Mouse (Mus musculus): ENCODE results near the gene Skp1a. TPM values are rescaled to one million over a fixed set of nuclear protein-coding genes. Genes with fewer than 3 reads are reported as not detected.
A peak's percentile ranks its signal among the peaks of the same experiment; 100 is the strongest.

Gene Skp1a
- polyA plus RNA-seq, 1 experiment from 2014 or later: 1,103 TPM

GRCm38 (mm10) chr11:52260878-52261277 lies 29.1 kb downstream of the Skp1a start:
- H3K4me2 ChIP-seq: no peak overlapping the region
- H3K4me1 ChIP-seq (replicated peaks): peaks cover 9% of the 10 kb centered on the region
- no peak overlapping the region for H3K27ac ChIP-seq
- 55% methylated on average over 4 of the region's 4 CpGs for WGBS
- H3K9ac ChIP-seq: no peak overlapping the region
- ATAC-seq (ENCODE audit: low FRiP score): no peak
- H3K36me3 ChIP-seq: 0 out of 2 replicates have a peak, but pooled peaks cover 4% of the 10 kb centered on the region
- no peak overlapping the region for H3K4me3 ChIP-seq
- no peaks in the 10 kb centered on the region for H3K27me3 ChIP-seq
- H3K9me3 ChIP-seq: no peaks in the 10 kb centered on the region

GRCm38 (mm10) chr11:52261937-52262336 lies 30.1 kb downstream of the Skp1a start:
- Histone ChIP-seq H3K27me3 (no peaks in the 10 kb centered on the region), H3K9ac (no peak overlapping the region), H3K4me2 (no peak overlapping the region), H3K9me3 (no peaks in the 10 kb centered on the region), H3K4me3 (no peak overlapping the region), H3K27ac (no peak overlapping the region), H3K36me3 (no peaks in the 10 kb centered on the region), H3K4me1 (replicated peaks) (peaks cover 17% of the 10 kb centered on the region)
- WGBS: 66% methylated on average over 5 of the region's 5 CpGs
- no peak for ATAC-seq (ENCODE audit: low FRiP score)

GRCm38 (mm10) chr11:52262338-52262737 lies 30.5 kb downstream of the Skp1a start:
- Histone ChIP-seq H3K4me1 (replicated peaks) (peaks cover 17% of the 10 kb centered on the region), H3K36me3 (no peaks in the 10 kb centered on the region), H3K27ac (no peak overlapping the region), H3K9ac (no peak overlapping the region), H3K9me3 (no peaks in the 10 kb centered on the region), H3K4me3 (no peak overlapping the region), H3K27me3 (no peaks in the 10 kb centered on the region), H3K4me2 (no peak overlapping the region)
- WGBS: 96% methylated on average over 11 of the region's 11 CpGs
- ATAC-seq (ENCODE audit: low FRiP score): no peak

GRCm38 (mm10) chr11:52264871-52265270 lies 33.1 kb downstream of the Skp1a start:
- Histone ChIP-seq H3K4me3 (no peak overlapping the region), H3K4me2 (no peak overlapping the region), H3K9ac (0 out of 2 replicates have a peak overlapping the region, but pooled peaks have one; percentile 9), H3K9me3 (no peaks in the 10 kb centered on the region), H3K36me3 (no peaks in the 10 kb centered on the region), H3K4me1 (replicated peaks) (peaks cover 20% of the 10 kb centered on the region), H3K27ac (no peak overlapping the region), H3K27me3 (no peaks in the 10 kb centered on the region)
- ATAC-seq (ENCODE audit: low FRiP score): no peak
- 81% methylated on average over 7 of the region's 7 CpGs for WGBS

- ATAC-seq (ENCODE audit: low FRiP score): no peak
- H3K4me3 ChIP-seq: no peak overlapping the region
- H3K27ac ChIP-seq: peak overlapping the region; percentile 32; the same call in 1 of the 2 replicates
- no peaks in the 10 kb centered on the region for H3K9me3 ChIP-seq
- peak overlapping the region; percentile 9; the same call in 1 of the 2 replicates for H3K9ac ChIP-seq
- no peaks in the 10 kb centered on the region for H3K36me3 ChIP-seq
- peaks cover 20% of the 10 kb centered on the region for H3K4me1 ChIP-seq (replicated peaks)
- H3K4me2 ChIP-seq: no peak overlapping the region
- H3K27me3 ChIP-seq: no peaks in the 10 kb centered on the region
- 75% methylated on average over 12 of the region's 12 CpGs for WGBS
These were observed 34.0 kb downstream of the Skp1a start for GRCm38 (mm10) chr11:52265616-52266307.

- WGBS: 86% methylated on average over 5 of the region's 5 CpGs
- peaks cover 26% of the 10 kb centered on the region for H3K4me1 ChIP-seq (replicated peaks)
- ATAC-seq (ENCODE audit: low FRiP score): no peak
These were observed 35.5 kb downstream of the Skp1a start for GRCm38 (mm10) chr11:52267271-52267670.

GRCm38 (mm10) chr11:52268104-52268835 lies 36.5 kb downstream of the Skp1a start:
- H3K9ac ChIP-seq: no peak overlapping the region
- WGBS: 73% methylated on average over 7 of the region's 7 CpGs
- H3K4me3 ChIP-seq: no peak overlapping the region
- H3K27me3 ChIP-seq: no peaks in the 10 kb centered on the region
- H3K27ac ChIP-seq: no peak overlapping the region
- H3K36me3 ChIP-seq: no peaks in the 10 kb centered on the region
- no peak overlapping the region for H3K4me2 ChIP-seq
- H3K4me1 ChIP-seq (replicated peaks): peaks cover 35% of the 10 kb centered on the region
- H3K9me3 ChIP-seq: no peaks in the 10 kb centered on the region
- ATAC-seq (ENCODE audit: low FRiP score): no peak

More at GRCm38 (mm10) chr11:52267271-52267670, 35.5 kb downstream of the Skp1a start:
- H3K27me3 ChIP-seq: no peaks in the 10 kb centered on the region
- no peak overlapping the region for H3K4me3 ChIP-seq
- no peak overlapping the region for H3K27ac ChIP-seq
- H3K36me3 ChIP-seq: no peaks in the 10 kb centered on the region
- no peak overlapping the region for H3K4me2 ChIP-seq
- no peaks in the 10 kb centered on the region for H3K9me3 ChIP-seq
- no peak overlapping the region for H3K9ac ChIP-seq

- peaks cover 35% of the 10 kb centered on the region for H3K4me1 ChIP-seq (replicated peaks)
- ATAC-seq (ENCODE audit: low FRiP score): no peak
- H3K4me3 ChIP-seq: no peak overlapping the region
- H3K9ac ChIP-seq: no peak overlapping the region
- H3K27ac ChIP-seq: no peak overlapping the region
- WGBS: 92% methylated on average over 6 of the region's 6 CpGs
- no peaks in the 10 kb centered on the region for H3K27me3 ChIP-seq
- no peaks in the 10 kb centered on the region for H3K9me3 ChIP-seq
- no peak overlapping the region for H3K4me2 ChIP-seq
- no peaks in the 10 kb centered on the region for H3K36me3 ChIP-seq
These were observed 38.0 kb downstream of the Skp1a start for GRCm38 (mm10) chr11:52269841-52270240.

GRCm38 (mm10) chr11:52271765-52272495 lies 40.1 kb downstream of the Skp1a start:
- peak overlapping the region; percentile 35; the same call in 1 of the 2 replicates for H3K9ac ChIP-seq
- H3K36me3 ChIP-seq: no peaks in the 10 kb centered on the region
- H3K4me1 ChIP-seq (replicated peaks): peaks cover 18% of the 10 kb centered on the region
- H3K4me2 ChIP-seq: no peak overlapping the region
- H3K4me3 ChIP-seq: no peak overlapping the region
- H3K27ac ChIP-seq: no peak overlapping the region
- no peaks in the 10 kb centered on the region for H3K9me3 ChIP-seq
- 77% methylated on average over 8 of the region's 8 CpGs for WGBS
- ATAC-seq (ENCODE audit: low FRiP score): no peak
- no peaks in the 10 kb centered on the region for H3K27me3 ChIP-seq

- Histone ChIP-seq H3K4me2 (no peak overlapping the region), H3K9ac (no peak overlapping the region), H3K36me3 (no peaks in the 10 kb centered on the region), H3K27me3 (no peaks in the 10 kb centered on the region), H3K4me3 (no peak overlapping the region), H3K4me1 (replicated peaks) (peaks cover 18% of the 10 kb centered on the region), H3K9me3 (no peaks in the 10 kb centered on the region), H3K27ac (no peak overlapping the region)
- WGBS: 77% methylated on average over 6 of the region's 6 CpGs
- ATAC-seq (ENCODE audit: low FRiP score): no peak
These were observed 40.8 kb downstream of the Skp1a start for GRCm38 (mm10) chr11:52272619-52273018.

- 78% methylated on average over 11 of the region's 11 CpGs for WGBS
- H3K36me3 ChIP-seq: no peaks in the 10 kb centered on the region
These were observed 41.6 kb downstream of the Skp1a start for GRCm38 (mm10) chr11:52273183-52273941.

GRCm38 (mm10) chr11:52273942-52274330 lies 42.1 kb downstream of the Skp1a start:
- no peak for ATAC-seq (ENCODE audit: low FRiP score)
- Histone ChIP-seq H3K9ac (no peak overlapping the region), H3K4me2 (no peak overlapping the region), H3K36me3 (no peaks in the 10 kb centered on the region), H3K9me3 (no peaks in the 10 kb centered on the region), H3K4me3 (no peak overlapping the region), H3K27me3 (no peaks in the 10 kb centered on the region), H3K27ac (no peak overlapping the region), H3K4me1 (replicated peaks) (peaks cover 15% of the 10 kb centered on the region)
- 87% methylated on average over 4 of the region's 4 CpGs for WGBS

More at GRCm38 (mm10) chr11:52273183-52273941, 41.6 kb downstream of the Skp1a start:
- no peak overlapping the region for H3K9ac ChIP-seq
- no peak overlapping the region for H3K4me2 ChIP-seq
- no peak for ATAC-seq (ENCODE audit: low FRiP score)
- H3K9me3 ChIP-seq: no peaks in the 10 kb centered on the region
- peaks cover 18% of the 10 kb centered on the region for H3K4me1 ChIP-seq (replicated peaks)
- H3K27me3 ChIP-seq: no peaks in the 10 kb centered on the region
- H3K27ac ChIP-seq: no peak overlapping the region
- no peak overlapping the region for H3K4me3 ChIP-seq
